Comparison of ENCODE assay signal across 11 mouse cellular contexts in genomic region chr2:132427160-132427941, GRCm38 (mm10). TPM values are rescaled to one million over a fixed set of nuclear protein-coding genes. Genes with fewer than 3 reads are reported as not detected.
A peak's percentile ranks its signal among the peaks of the same experiment; 100 is the strongest.
DNase-seq lines count a peak whose midpoint lies in the region; ATAC-seq and TF ChIP-seq lines count a peak whose summit lies in the region.
"Had no signal": no experiment of that assay in that cellular context is flagged by ENCODE, and none has a peak within 500 bp of the region (broad histone marks: within the 10 kb centered on the region; RNA-seq: fewer than 3 reads in every experiment).

No protein-coding gene starts in this region.

- no peak for DNase-seq in heart, postnatal 0 days (ENCODE audit: low spot score)
- DNase-seq in heart, adult 8-10 months (ENCODE audit: low spot score) = no peak
- peak; percentile 48 for DNase-seq in right cerebral cortex, postnatal 4 days
- DNase-seq in right cerebral cortex, postnatal 25 days = no peak
- peak; percentile 64 for DNase-seq in embryonic facial prominence, embryonic 14.5 days (ENCODE audit: low spot score)
- peak; percentile 49 for DNase-seq in retina, embryonic 14.5 days (ENCODE audit: low spot score)
- no peak for DNase-seq in thymus, postnatal 0 days (ENCODE audit: low spot score)
- DNase-seq in thymus, adult 2 months = no peak
- DNase-seq: adrenal gland, postnatal 10 days had no signal

- H3K4me2 ChIP-seq in heart, postnatal 0 days (ENCODE audit: low read depth, low read length) = peak overlapping the region; percentile 37
- H3K4me2 ChIP-seq in embryonic facial prominence, embryonic 14.5 days (ENCODE audit: low read depth, low read length) = peak overlapping the region; percentile 34

- ATAC-seq in heart, postnatal 0 days (ENCODE audit: insufficient read depth, low read depth) = no peak
- peak; percentile 63 for ATAC-seq in embryonic facial prominence, embryonic 14.5 days (ENCODE audit: low read depth)

- H3K27me3 ChIP-seq in heart, postnatal 0 days (ENCODE audit: control insufficient read depth, insufficient read depth, low read length) = no peaks in the 10 kb centered on the region
- no peaks in the 10 kb centered on the region for H3K27me3 ChIP-seq in embryonic facial prominence, embryonic 14.5 days (replicated peaks; ENCODE audit: control insufficient read depth, insufficient read depth, low read length)
- no peaks in the 10 kb centered on the region for H3K27me3 ChIP-seq in thymus, adult 2 months (ENCODE audit: control insufficient read depth, insufficient read depth, low read length)

- H3K4me1 ChIP-seq in heart, postnatal 0 days (ENCODE audit: control insufficient read depth, insufficient read depth) = no peaks in the 10 kb centered on the region
- H3K4me1 ChIP-seq in embryonic facial prominence, embryonic 14.5 days (ENCODE audit: control insufficient read depth, insufficient read depth, low read length) = 0 out of 2 replicates have a peak, but pooled peaks cover 4% of the 10 kb centered on the region
- H3K4me1 ChIP-seq in thymus, adult 2 months (replicated peaks; ENCODE audit: control insufficient read depth, insufficient read depth, low read length) = no peaks in the 10 kb centered on the region

- TF ChIP-seq POLR2A in thymus, adult 2 months (IDR thresholded peaks at IDR 0.05; ENCODE audit: control insufficient read depth, extremely low read depth, insufficient read depth, low read length, poor library complexity) = no peak

- 44% methylated on average over 17 of the region's 17 CpGs for WGBS in heart, postnatal 0 days
- WGBS in embryonic facial prominence, embryonic 14.5 days = 37% methylated on average over 17 of the region's 17 CpGs
- 72% methylated on average over 17 of the region's 17 CpGs for WGBS in thymus, adult 2 months

- H3K9me3 ChIP-seq in heart, postnatal 0 days (replicated peaks; ENCODE audit: control insufficient read depth, low read length) = no peaks in the 10 kb centered on the region
- no peaks in the 10 kb centered on the region for H3K9me3 ChIP-seq in embryonic facial prominence, embryonic 14.5 days (ENCODE audit: control insufficient read depth, low read length)

- H3K27ac ChIP-seq in heart, postnatal 0 days (ENCODE audit: low read depth) = no peak overlapping the region
- no peak overlapping the region for H3K27ac ChIP-seq in embryonic facial prominence, embryonic 14.5 days (replicated peaks; ENCODE audit: low read depth, low read length)
- H3K27ac ChIP-seq in thymus, adult 2 months (ENCODE audit: control insufficient read depth, insufficient read depth, low read length) = no peak overlapping the region

- no peak overlapping the region for H3K4me3 ChIP-seq in heart, postnatal 0 days (ENCODE audit: low read depth, low read length)
- H3K4me3 ChIP-seq in embryonic facial prominence, embryonic 14.5 days (ENCODE audit: low read depth, low read length) = no peak overlapping the region
- H3K4me3 ChIP-seq in thymus, adult 2 months (ENCODE audit: control insufficient read depth, insufficient read depth, low read length) = no peak overlapping the region

- no peak for TF ChIP-seq EP300 in heart, postnatal 0 days (IDR thresholded peaks at IDR 0.05; ENCODE audit: low read depth)

- no peak for TF ChIP-seq CTCF in heart, postnatal 0 days (IDR thresholded peaks at IDR 0.05; ENCODE audit: low read depth)
- TF ChIP-seq CTCF in thymus, adult 2 months (IDR thresholded peaks at IDR 0.05; ENCODE audit: borderline replicate concordance, control insufficient read depth, extremely low read depth, insufficient read depth, low read length, poor library complexity) = no peak

- no peak overlapping the region for H3K9ac ChIP-seq in heart, postnatal 0 days (replicated peaks; ENCODE audit: low read depth, low read length)
- H3K9ac ChIP-seq in embryonic facial prominence, embryonic 14.5 days (ENCODE audit: low read depth, low read length) = no peak overlapping the region

- H3K36me3 ChIP-seq in heart, postnatal 0 days (replicated peaks; ENCODE audit: control insufficient read depth, insufficient read depth, low read length) = no peaks in the 10 kb centered on the region
- H3K36me3 ChIP-seq in embryonic facial prominence, embryonic 14.5 days (ENCODE audit: control insufficient read depth, insufficient read depth, low read length) = no peaks in the 10 kb centered on the region
- no peaks in the 10 kb centered on the region for H3K36me3 ChIP-seq in thymus, adult 2 months (ENCODE audit: control insufficient read depth, insufficient read depth, low read length)

RNA-seq across cellular contexts. Expression of gene Prokr2, which starts 42.1 kb away (rescaled TPM):
- 0.76 and 5.5 TPM in 2 replicates for total RNA-seq in heart, postnatal 0 days (2014; rRNA removed; ENCODE audit: low replicate concordance)
- polyA plus RNA-seq in heart, postnatal 0 days (2015; fragmentation: Nextera tagmentation; extraction: Ambion mirVana) = 0.22 and 0.30 TPM in 2 replicates
- total RNA-seq in heart, adult 8-10 months (2022) = under 1 TPM; 0.08 to 0.22 (median 0.09) TPM
- 1.3 and 2.7 TPM in 2 replicates for polyA plus RNA-seq in embryonic facial prominence, embryonic 14.5 days (2014; fragmentation: Nextera tagmentation; extraction: Ambion mirVana)
- 2.6 and 4.7 TPM in 2 replicates for polyA plus RNA-seq in thymus, postnatal 0 days (2015; fragmentation: Nextera tagmentation; extraction: Ambion mirVana)
- polyA plus RNA-seq in thymus, adult 2 months (2012; rRNA removed) = 2.4 and 3.8 TPM in 2 replicates
- total RNA-seq: adrenal gland, postnatal 10 days; megakaryocyte progenitor cell, adult 5-6 weeks had no signal
- polyA plus RNA-seq: urinary bladder, adult 2 months had no signal

Comparison
In these comparisons a context has a peak if more than half of its experiments do, and no peak if none do; other contexts are left out.
1. DNase-seq: peak in right cerebral cortex, postnatal 4 days (single experiment), embryonic facial prominence, embryonic 14.5 days (single experiment) and retina, embryonic 14.5 days (single experiment); none in heart, postnatal 0 days (single experiment), heart, adult 8-10 months (single experiment), right cerebral cortex, postnatal 25 days (single experiment), thymus, postnatal 0 days (single experiment) and thymus, adult 2 months (single experiment).